Mouse (Mus musculus) ES-E14 (cell line): Measurements from ENCODE around the gene Adh6a.

Experiments
- CHD2 ChIP-seq: IDR thresholded peaks from 2 replicates; pipeline ENCODE4 v1.6.1; 2014; ENCODE audit warnings: mild to moderate bottlenecking, low read depth, low read length, inconsistent platforms
- HCFC1 ChIP-seq: IDR thresholded peaks from 2 replicates; pipeline ENCODE4 v1.6.1; 2012; ENCODE audit warnings: low read length, inconsistent platforms, borderline replicate concordance; ENCODE audit not compliant: insufficient read depth
- MAFK ChIP-seq: IDR thresholded peaks from 2 replicates; pipeline ENCODE4 v1.6.1; 2014; ENCODE audit warnings: mild to moderate bottlenecking, low read depth, low read length, inconsistent platforms; ENCODE audit not compliant: insufficient read depth
- ZC3H11A ChIP-seq: IDR thresholded peaks from 2 replicates; pipeline ENCODE4 v1.6.1; 2012; ENCODE audit warnings: low read depth, mild to moderate bottlenecking, inconsistent platforms, low read length, borderline replicate concordance
- ZNF384 ChIP-seq: IDR thresholded peaks from 2 replicates; pipeline ENCODE4 v1.6.1; 2012; ENCODE audit warnings: low read depth, low read length, inconsistent platforms

- TF ChIP-seq ZC3H11A (no peak), CHD2 (no peak), ZNF384 (no peak), HCFC1 (no peak), MAFK (no peak)
Measured at GRCm38 (mm10) chr3:138369546-138369945, 56.5 kb downstream of the Adh6a start.
